Mouse (Mus musculus): ENCODE data around the gene Rpl10a. TPM values are rescaled to one million over a fixed set of nuclear protein-coding genes. Genes with fewer than 3 reads are reported as not detected.
"Not testable (repeated sequence)": the region's sequence is repeated elsewhere in the genome, so short reads cannot be mapped to it uniquely, and the experiment has no call there.

Rpl10a gene
- total RNA-seq, 2 experiments from 2014 or later, result 392 TPM

DNA sequence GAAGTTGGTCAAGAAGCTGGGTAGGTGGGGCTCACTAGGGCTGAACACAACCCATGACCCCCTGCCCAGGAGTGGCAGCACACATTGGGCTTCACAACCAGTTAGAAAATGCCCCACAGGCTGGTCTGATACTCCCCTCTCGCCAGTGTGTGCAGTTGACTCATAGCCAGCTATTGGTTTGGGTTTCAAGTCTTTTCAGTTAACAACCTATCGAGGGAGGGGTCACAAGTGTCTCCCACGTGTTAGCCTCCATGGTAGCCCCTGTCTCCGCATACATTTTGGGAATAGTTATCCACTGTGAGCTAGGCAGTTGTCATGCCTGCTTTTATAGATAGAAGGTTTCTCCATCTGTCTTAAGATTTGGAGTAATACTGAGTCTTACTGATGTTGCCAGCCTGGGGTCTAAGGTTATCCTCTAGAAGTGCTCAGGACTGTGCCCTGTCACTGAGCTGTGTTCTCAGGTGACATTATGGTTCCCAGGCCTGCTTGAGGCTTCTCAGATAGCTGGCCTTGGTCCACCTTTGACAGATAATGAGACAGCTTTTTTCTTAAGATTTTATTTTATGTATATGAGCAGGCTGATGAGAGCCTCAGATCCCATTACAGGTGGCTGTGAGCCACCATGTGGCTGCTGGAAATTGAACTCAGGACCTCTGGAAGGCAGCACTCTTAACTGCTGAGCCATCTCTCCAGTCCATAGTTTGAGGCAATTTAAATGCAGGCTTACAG is 1.4 kb downstream of the Rpl10a start:
- intact Hi-C loops (cut with DNase I), result loop anchor here (2.0 kb wide), 1 partner anchor 39 kb away; no protein-coding TSS in a partner anchor

DNA sequence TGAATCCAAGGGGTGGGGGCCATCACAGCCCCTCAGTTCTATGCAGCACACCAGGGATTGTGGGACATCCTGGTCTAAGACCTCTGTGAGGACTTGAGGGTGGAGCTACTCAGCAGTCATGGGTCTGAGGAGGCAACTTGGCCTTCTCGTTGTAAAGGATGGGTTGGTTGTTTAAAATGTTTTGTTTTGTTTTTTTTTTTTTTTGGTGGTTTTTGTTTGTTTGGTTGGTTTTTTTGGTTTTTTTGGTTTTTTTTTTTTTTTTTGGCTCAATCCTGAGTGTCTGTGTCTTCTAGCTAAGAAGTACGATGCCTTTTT is 1.9 kb downstream of the Rpl10a start:
- no peak for DNase-seq
- intact Hi-C loops (cut with DNase I), result no loop called here

More for the DNA sequence above, 1.4 kb downstream of the Rpl10a start:
- DNase-seq, result no peak

DNA sequence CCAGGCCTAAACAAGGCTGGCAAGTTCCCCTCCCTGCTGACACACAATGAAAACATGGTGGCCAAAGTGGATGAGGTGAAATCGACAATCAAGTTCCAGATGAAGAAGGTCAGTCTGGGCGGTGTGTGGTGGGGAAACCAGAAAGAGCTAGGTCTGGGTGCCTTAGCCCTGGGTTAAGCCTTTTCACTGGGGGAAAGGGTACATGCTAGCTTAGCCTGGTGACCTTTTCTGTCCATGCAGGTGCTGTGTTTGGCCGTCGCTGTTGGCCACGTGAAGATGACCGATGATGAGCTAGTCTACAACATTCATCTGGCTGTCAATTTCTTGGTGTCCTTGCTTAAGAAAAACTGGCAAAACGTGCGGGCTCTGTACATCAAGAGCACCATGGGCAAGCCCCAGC is 2.3 kb downstream of the Rpl10a start:
- not testable (repeated sequence) for DNase-seq

DNA sequence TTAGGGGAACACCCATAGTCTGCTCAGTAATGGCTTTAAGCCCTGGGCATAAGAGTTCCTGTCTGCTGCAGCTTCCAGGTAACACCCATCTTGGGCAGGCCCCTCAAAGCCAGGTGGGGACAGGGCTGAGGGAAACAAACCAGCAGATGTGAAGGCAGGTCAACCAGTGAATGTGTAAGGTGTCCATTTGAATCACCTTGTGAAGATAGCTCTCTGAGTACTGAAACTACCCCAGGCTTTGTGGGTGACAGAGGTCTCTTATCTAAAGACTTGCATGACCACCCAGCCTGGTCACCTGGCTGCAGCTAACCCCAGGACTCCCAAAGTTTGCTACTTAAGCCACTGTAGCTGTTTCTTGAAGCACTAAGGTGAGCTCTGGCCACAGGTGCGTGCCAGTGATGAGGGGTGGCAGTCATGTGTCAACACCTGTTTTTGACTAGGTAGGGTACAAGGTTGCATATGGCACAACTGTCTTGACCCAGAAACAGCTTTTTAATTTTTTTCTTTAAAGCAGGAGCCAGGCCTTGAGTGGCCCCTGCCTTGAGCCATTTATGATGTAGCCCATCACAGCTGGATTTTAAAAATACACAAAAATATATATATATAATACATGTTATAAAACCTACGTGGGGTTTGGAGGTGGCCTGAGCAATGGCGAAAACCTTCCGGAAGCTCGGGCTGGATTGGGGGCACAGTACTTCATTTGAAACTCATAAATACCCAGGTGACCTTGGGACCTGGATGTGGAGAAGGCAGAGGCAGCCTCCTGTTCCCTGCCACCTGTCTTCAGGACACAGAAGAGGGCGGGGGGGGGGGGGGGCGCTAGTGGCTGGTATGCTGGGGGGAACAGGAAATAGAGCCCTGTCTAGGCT is 3.2 kb downstream of the Rpl10a start:
- intact Hi-C loops (cut with DNase I), result no loop called here
- no peak for DNase-seq

More for the DNA sequence above, 2.3 kb downstream of the Rpl10a start:
- intact Hi-C loops (cut with DNase I), result not testable (repeated sequence)

DNA sequence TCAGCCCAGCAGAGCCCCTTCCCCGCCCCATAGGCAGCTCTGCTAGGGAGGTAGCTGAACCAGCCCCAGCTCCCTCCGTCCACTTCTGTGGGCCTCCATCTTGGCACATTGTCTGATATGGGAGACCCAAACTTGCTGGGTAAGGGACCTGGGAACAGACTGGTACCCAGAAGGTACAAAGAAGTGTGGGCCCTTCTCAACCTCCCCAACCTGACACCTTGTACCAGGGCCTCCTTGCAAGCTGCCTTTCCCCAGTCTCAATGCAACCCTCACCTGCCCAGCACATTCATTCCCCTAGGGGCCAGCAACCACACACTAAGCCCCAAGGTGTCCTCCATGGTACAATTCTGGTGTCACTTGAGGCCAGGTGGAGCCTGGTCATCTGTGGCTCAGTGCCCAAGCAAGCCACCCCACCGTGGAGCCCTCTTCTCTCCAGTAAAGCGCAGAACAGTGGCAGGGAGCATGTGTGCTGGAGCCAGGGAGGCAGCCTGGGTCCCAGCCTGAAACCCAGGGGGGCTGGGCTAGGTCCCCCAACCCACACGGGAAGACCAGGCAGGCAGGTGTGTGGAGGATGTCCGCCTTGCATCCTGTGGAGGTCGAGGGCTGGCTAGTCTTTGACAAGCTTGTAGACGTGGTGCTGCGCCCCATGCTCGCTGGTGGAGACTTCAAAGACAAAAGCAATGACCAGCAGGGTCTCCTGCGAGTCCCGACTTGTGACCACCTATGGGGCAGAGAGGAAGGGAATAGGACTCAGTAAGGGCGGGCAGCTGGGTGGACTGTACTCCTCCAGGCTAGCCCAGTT is 4.0 kb downstream of the Rpl10a start:
- intact Hi-C loops (cut with DNase I), result no loop called here
- DNase-seq, result no peak

DNA sequence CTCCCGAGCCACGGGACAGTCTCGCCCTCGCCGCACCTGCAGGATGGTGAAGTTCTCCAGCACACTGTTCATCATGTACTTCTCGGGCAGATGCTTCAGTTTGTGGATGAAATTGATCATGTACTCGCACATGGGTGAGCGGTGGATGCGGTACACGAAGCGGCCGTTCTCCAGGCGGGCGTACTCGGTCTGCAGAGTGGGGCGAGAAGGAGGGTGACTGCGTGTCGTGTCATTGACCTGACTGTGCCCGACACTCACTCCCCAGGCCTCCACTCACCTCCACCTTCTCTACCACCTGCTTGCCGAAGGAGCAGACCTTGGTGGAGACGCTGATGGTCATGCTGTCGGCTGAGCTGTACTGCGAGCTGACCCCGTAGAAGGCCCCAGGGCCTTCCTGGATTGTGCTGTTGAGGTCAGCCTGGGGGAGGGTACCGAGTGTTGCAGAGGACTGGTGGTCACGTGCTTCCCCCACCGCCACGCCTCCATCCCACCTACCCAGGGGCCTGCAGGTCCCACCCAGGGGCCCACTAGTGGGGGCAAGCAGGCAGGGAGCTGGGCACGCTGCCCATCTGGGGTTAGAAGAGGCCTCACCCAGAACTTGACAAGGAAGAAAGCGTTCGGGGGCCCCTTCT is 4.8 kb downstream of the Rpl10a start:
- intact Hi-C loops (cut with DNase I), result no loop called here
- DNase-seq, result no peak

DNA sequence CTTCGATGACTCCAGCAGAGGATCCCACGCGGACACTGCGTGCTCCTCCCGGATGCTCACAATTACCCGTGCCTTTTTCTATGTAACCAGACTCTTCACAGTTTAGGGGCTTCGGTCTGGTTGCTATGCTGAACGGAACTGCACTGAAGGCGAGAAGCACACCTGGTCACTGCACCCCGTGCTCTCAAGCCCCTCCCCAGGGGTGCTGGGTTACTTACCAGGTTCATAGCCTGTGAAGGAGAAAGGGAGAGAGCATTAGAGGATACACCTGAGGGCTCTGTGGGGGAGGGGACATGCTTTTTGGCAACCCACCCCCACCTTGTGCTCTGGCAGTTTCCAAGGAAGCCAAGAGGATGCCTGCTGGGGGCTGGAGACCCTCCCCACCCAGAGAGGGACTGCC is 7.0 kb downstream of the Rpl10a start:
- DNase-seq, result no peak
- intact Hi-C loops (cut with DNase I), result no loop called here

DNA sequence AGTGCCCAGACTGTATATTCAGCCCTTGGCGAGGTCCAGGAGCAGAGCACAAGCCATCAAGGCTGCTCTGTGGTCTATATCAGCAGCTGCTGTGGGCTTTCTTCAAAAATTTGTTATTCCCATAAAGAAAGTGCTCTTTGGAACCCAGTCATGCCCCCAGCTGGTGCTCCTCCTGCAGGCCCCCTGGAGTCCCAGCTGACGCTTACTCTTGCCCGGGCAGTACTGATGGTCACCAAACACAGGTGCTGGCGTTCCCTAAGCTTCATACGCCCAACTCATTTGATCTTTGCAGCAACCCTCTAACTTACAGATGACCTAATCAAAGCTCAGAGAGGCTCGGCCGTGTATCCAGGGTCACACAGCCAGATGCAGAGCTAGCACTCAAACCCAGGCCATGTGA is 9.3 kb downstream of the Rpl10a start:
- DNase-seq, result no peak
- intact Hi-C loops (cut with DNase I), result no loop called here

DNA sequence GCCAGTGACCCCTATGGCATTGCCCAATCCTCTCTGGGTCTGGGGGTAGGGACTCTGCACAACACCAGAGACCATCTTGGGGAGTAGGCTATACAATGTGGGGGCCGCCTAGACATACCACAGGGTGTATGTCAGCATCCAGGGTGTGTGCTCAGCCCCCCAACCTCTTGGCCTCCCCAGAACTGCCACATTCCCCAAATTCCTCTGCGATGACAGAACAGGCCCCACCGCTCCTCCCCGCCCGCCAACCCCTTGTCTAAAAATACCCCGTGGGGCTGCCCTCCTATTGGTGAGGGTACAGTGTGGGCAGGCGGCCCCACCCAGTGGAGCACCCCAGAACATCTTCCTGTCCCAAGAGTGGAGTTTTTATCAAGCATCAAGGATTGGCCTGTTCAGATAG is 12.3 kb downstream of the Rpl10a start:
- intact Hi-C loops (cut with DNase I), result no loop called here
- no peak for DNase-seq

DNA sequence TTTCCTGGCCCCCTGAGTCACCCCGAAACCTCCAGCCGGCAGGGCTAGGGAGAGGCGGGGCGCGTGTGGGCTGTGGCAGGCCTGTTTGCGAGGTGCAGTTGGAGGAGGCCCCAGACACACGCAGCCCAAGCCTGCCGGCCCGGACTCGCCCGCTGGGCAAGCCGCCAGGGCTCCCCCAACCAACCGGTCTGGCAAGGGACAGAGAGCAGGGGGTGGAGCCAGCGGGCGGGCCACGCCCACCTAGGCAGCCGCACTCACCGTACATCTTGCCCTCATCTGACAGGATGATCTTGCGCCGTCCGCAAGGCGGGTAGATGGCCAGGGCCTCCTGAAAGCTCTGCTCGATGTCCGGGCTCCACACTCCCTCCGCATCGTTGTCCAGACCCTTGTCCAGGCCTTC is 12.8 kb downstream of the Rpl10a start:
- intact Hi-C loops (cut with DNase I), result no loop called here
- DNase-seq, result peak; percentile 64 to 75

DNA sequence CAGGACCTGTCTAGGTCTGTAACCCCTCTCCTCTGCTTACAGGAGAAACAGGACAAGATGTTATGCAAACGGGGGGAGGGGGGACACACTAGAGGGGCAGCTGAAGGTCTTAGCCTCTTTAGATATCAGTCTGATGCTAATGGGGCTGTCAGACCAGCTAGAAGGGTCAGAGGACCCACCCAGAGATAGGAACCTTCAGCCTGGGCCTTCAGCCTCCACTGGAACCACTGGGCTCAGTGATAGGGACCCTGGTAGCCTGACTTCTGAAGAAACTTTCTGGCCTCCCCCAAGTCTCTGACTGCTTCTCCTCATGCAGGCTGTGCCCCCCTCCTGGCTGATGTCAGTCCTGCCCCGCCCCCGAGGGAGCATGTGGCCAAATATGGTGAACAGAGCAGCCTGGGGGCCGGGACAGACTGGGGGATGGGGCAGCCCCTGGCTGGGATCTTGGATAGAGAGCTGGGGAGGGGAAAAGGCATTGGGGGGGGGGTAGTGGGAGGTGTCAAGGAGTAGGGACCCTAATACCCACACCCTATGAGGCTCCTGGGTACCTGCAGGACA is 15.9 kb downstream of the Rpl10a start:
- intact Hi-C loops (cut with DNase I), result no loop called here
- no peak for DNase-seq

DNA sequence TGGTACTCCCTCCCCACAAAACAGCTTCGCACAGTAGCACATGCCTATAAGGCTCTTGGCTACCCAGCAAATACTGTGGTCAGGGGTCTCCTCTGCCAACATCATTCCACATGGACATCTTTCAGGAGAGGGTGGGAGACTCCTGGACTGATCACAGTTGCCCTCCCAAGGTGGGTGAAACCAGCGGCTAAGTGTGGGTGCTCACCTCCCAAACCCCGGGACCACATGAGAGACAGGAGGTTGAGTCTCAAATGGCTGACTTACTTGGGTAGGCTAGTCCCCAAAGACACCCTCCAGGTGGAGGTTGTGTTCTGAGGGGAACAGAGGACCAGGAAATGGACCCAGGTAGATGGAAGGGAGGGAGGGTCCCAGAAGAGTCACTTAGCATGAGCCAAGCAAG is 16.4 kb downstream of the Rpl10a start:
- intact Hi-C loops (cut with DNase I), result no loop called here
- no peak for DNase-seq

DNA sequence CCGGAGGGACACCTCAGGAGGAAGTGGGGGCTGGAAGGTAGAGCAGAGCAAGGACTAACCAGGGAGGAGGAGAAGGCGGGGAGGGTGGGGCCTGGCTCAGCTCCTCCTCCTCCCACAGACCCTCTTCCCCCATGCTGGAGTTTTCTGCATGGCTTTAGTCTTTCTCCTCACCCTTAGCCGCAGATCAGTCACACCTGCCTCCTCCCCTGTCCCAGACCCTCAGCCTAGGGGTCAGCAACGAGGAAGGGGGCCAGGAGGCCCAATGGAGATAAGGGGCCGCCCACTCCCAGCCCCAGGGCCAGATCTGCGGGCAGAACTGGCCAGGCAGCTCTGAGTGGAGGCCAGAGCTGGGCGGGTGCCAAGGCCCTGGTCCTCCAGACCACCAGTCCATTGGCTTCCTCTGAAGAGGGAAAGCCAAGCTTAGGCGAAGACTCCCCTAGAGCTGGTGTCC is 17.0 kb downstream of the Rpl10a start:
- intact Hi-C loops (cut with DNase I), result no loop called here
- no peak for DNase-seq

DNA sequence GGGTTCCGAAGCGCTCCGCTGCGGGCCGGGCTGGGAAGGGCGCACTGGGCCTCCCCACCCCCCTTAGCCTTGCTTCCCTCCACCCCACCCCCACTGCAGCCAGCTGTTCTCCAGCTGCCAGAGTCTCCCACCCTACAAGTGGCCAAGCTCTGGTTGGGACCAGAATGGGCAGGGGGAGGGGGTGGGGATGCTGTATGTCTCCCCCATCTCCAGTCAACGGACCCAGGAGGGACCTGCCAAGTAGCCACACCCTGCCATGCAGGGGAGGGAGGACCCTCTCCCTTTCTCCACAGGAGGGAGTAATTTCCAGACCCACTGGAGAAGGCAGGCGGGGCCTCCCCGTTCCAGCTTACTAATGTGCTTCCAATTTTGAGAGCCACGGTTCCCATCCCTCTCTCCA is 17.6 kb downstream of the Rpl10a start:
- intact Hi-C loops (cut with DNase I), result no loop called here
- no peak for DNase-seq

DNA sequence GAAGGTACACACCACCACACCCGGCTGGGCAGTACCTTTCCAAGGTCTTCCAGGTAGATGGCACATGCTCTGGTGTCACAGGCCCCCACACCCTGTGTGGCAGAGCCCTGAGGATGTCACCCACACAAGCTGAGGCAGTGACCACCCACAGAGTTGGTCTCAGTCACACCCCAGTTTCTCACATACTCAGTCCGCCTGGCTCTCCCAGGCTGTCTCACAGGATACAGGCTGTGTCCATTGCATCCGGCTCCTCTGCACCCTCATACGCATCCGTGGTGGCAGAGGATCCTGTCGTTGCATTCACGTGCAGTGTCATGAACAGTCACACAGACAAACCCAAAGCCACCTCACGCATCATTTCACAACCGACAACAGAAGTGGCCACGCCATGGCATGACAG is 19.1 kb downstream of the Rpl10a start:
- intact Hi-C loops (cut with DNase I), result no loop called here
- no peak for DNase-seq

DNA sequence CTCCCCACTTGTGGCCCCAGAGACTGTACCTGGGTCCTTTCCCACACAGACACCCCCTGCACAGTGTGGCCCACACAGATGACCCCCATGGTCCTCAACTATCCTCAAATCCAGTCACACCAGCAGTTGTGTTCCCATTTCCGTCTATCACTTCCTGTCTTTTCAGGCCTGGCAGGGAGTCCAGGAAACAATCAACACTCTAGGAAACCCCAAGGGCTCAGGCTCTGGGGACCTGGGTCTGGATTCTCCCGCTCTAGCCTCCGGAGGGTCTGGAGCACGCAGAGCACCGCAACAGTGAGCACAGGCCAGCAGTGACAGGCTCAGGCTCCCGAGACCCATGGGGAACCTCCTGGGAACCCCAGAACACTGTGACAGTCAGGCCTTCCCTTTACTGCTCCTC is 19.9 kb downstream of the Rpl10a start:
- DNase-seq, result no peak
- intact Hi-C loops (cut with DNase I), result no loop called here

DNA sequence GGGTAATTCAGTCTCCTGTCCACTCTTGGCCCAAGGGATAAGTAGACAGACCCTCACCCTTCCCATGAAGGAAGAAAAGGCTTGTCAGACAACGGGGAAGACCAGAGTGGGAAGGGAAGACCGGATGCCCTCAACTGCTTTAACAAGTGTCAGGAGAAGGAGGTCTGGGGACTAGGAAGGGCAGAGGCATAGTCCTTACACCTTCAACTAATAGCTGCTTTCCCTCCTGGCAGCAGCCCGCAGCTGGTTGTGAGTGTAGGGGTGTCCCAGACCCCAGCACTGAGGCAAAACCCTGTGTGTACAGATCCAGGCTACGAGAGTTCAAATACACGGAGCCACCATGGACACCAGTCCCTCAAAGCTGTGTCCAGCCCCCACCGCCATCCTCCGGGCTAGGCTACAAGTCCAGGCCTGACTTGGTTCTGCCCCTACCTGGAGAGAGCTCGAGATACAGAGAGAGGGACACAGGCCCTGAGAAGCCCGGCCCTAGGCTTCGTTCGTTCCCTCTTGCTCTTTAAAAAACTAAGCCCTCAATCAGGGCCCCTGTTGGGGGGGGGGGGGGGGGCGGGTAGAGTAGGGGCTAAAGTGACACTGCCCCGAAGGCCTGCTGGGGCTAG is 21.1 kb downstream of the Rpl10a start:
- intact Hi-C loops (cut with DNase I), result no loop called here
- DNase-seq, result no peak

DNA sequence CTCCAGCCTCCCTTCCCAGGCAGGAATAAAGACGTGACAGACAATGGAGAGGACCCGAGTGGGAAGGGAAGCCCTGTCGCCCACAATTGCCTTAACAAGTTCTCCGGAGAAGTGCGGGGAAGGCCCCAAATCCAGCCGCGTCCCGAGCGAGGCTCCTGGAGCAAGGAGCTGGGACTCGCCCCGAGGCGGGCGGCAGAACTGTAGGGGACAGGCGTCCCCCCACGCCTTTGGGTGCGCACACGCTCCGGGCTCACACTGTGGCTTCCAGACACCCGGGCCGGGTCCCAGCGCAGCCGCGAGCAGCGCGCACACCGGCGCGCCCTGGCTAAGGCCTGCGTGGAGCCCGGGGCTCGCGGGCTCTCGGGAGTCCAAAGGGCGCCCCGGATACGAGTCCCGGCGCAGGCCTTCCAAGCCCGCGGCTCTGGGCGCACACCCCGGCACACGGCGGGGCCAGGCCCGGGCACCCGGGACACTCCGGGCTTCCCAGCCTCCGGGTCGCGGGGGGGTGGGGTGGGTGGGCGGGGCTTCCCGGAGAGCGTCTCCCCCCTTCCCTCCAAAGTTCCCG is 21.7 kb downstream of the Rpl10a start:
- peak in 1 of 2 experiments; percentile 79 for DNase-seq
- intact Hi-C loops (cut with DNase I), result no loop called here

DNA sequence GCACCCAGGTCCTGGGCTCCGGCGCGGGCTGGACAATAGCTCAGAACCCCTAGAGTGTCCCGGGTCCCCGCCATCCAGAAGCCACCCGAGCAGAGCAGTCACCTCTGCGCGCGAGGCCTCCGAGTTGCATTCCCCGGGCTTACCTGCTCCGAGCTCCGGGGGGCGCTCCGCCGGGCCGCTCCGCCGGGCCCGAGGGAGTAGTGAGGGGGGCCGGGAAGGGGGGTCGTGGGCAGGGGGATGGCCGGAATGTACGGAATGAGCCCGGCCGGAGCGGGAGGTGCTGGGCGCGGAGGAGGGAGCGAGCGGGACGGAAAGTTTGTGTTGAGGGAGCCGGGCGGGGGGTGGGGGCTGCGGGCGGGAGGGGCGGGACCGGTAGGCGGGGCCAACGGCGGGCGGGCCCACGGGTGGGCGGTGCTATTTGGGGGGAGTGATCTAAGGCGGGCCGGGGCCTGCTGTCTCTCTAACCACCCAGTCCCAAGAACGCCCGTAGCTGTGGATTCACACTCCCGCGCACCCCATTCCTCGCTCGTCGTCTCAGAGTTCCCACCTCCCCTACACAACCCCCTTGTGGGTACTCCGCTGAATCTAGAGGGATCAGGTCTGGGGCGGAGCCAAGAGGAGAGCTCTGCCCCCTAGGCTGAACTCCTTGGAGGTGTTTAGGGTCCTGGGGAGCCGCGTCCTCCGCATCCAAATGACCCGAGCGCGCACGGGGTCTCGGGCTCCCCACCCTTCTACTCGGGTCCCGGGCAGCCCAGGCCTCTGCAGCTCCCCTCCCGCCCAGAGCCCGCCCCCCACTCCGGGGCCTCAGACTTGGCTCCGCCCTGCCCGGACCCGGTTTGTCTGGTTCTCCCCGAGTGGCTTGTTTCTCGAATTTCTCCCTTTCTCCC is 22.4 kb downstream of the Rpl10a start, which contains the start of gene Tead3:
TSS of gene Tead3 (minus strand) at position 352 of the 887 bp plus-strand sequence.
- peak; percentile 73 to 83 for DNase-seq
- intact Hi-C loops (cut with DNase I), result no loop called here

Measured in heart, postnatal 36 days (tissue).